Mouse (Mus musculus) myocyte (in vitro differentiated cells): ENCODE results near the gene Exph5. TPM values are rescaled to one million over a fixed set of nuclear protein-coding genes. Genes with fewer than 3 reads are reported as not detected.

Experiments used
- H3K27me3 ChIP-seq: one replicate; pipeline ENCODE4 v1.6.1; 2011; ENCODE audit not compliant: control insufficient read depth, insufficient read depth, insufficient read length
- H3K36me3 ChIP-seq: one replicate; pipeline ENCODE4 v1.6.1; 2011; ENCODE audit not compliant: control insufficient read depth, insufficient read depth
- H3K4me2 ChIP-seq: one replicate; pipeline ENCODE4 v1.6.1; 2011; ENCODE audit warnings: low read depth, control low read depth
- H3K4me3 ChIP-seq: one replicate; pipeline ENCODE4 v1.5.1; 2011; ENCODE audit warnings: mild to moderate bottlenecking, control low read depth, moderate library complexity
- H3K79me2 ChIP-seq: one replicate; pipeline ENCODE4 v1.6.1; 2011; ENCODE audit not compliant: control insufficient read depth, insufficient read depth
- H3ac ChIP-seq: one replicate; pipeline ENCODE4 v1.6.1; 2011; ENCODE audit not compliant: control insufficient read depth, insufficient read length
- CEBPB ChIP-seq: IDR thresholded peaks from 2 replicates; pipeline ENCODE4 v1.6.1; 2011; ENCODE audit warnings: mild to moderate bottlenecking, moderate library complexity; ENCODE audit not compliant: poor library complexity, insufficient read depth, severe bottlenecking
- E2F4 ChIP-seq: IDR thresholded peaks from one replicate; pipeline ENCODE4 v1.6.1; 2011; ENCODE audit warnings: mild to moderate bottlenecking, control low read depth, moderate library complexity; ENCODE audit not compliant: insufficient read depth
- MAX ChIP-seq: IDR thresholded peaks from one replicate; pipeline ENCODE4 v1.6.1; 2011; ENCODE audit warnings: low read depth, mild to moderate bottlenecking, control low read depth
- MYOD1 ChIP-seq, 3 experiments: IDR thresholded peaks; one replicate each; pipeline ENCODE4 v1.6.1; 2011; ENCODE audit warnings: control low read depth in 2 of 3, low read depth in 2 of 3, mild to moderate bottlenecking in 2 of 3, moderate library complexity in 1 of 3; ENCODE audit not compliant: insufficient read length in 2 of 3, control insufficient read depth in 1 of 3
- MYOG ChIP-seq, 3 experiments: IDR thresholded peaks; one replicate each; pipeline ENCODE4 v1.6.1; 2011; ENCODE audit warnings: control low read depth in 2 of 3, low read depth in 2 of 3, mild to moderate bottlenecking in 2 of 3; ENCODE audit not compliant: insufficient read length in 2 of 3, control insufficient read depth in 1 of 3, insufficient read depth in 1 of 3
- POLR2A ChIP-seq: IDR thresholded peaks from one replicate; pipeline ENCODE4 v1.6.1; 2011; ENCODE audit warnings: low read depth, mild to moderate bottlenecking, control low read depth, moderate library complexity; ENCODE audit not compliant: insufficient read length
- POLR2AphosphoS2 ChIP-seq: IDR thresholded peaks from one replicate; pipeline ENCODE4 v1.6.1; 2011; ENCODE audit warnings: low read depth, control low read depth; ENCODE audit not compliant: insufficient read length
- REST ChIP-seq: IDR thresholded peaks from one replicate; pipeline ENCODE4 v1.6.1; 2011; ENCODE audit warnings: mild to moderate bottlenecking, control low read depth, moderate library complexity; ENCODE audit not compliant: insufficient read depth, insufficient read length
- SRF ChIP-seq: IDR thresholded peaks from one replicate; pipeline ENCODE4 v1.6.1; 2011; ENCODE audit warnings: low read depth; ENCODE audit not compliant: control insufficient read depth, insufficient read length
- TCF12 ChIP-seq: IDR thresholded peaks from one replicate; pipeline ENCODE4 v1.6.1; 2011; ENCODE audit warnings: mild to moderate bottlenecking, control low read depth; ENCODE audit not compliant: poor library complexity, insufficient read depth, severe bottlenecking
- TCF3 ChIP-seq: IDR thresholded peaks from one replicate; pipeline ENCODE4 v1.6.1; 2011; ENCODE audit warnings: low read depth, control low read depth; ENCODE audit not compliant: insufficient read length
- USF1 ChIP-seq: IDR thresholded peaks from one replicate; pipeline ENCODE4 v1.6.1; 2011; ENCODE audit warnings: low read depth, mild to moderate bottlenecking, control low read depth, moderate library complexity
- polyA plus RNA-seq: library from polyadenylated mRNA; unstranded; fragments of >200 nt; fragmentation: generic; extraction: Trizol; gene quantifications from one replicate; pipeline ENCODE4 v1.2.1, GENCODE M21; 2012; ENCODE audit warnings: missing spikeins

The Exph5 gene
- polyA plus RNA-seq, 1 experiment, result not detected

DNA sequence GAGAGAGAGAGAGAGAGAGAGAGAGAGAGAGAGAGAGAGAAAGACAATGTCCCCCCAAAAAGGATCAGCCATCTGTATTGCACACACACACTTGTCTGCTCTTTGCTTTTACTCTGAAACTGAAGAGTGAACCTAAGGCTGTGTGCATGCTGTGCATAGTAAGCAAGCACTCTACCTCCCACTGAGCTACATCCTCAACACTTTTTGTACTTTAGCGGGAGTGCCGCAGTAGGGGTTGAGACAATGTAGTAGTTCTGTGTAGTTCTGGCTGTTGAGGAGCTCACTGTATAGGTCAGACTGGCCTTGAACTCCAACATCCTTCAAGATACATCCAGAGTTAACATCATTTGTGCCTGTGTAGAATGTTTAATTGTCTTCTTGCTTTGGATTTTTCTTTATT is 35.9 kb upstream of the Exph5 start:
- TF ChIP-seq SRF (no peak), POLR2A (no peak), MYOD1 (IDR thresholded peaks at IDR 0.05; ENCODE audit: control insufficient read depth in 1 of 3, insufficient read length in 2 of 3, low read depth in 2 of 3) (no peak), USF1 (no peak), MYOG (IDR thresholded peaks at IDR 0.05; ENCODE audit: control insufficient read depth in 1 of 3, insufficient read depth in 1 of 3, insufficient read length in 2 of 3, low read depth in 2 of 3) (no peak)
- Histone ChIP-seq H3K4me3 (no peak overlapping the region), H3K79me2 (no peaks in the 10 kb centered on the region)

DNA sequence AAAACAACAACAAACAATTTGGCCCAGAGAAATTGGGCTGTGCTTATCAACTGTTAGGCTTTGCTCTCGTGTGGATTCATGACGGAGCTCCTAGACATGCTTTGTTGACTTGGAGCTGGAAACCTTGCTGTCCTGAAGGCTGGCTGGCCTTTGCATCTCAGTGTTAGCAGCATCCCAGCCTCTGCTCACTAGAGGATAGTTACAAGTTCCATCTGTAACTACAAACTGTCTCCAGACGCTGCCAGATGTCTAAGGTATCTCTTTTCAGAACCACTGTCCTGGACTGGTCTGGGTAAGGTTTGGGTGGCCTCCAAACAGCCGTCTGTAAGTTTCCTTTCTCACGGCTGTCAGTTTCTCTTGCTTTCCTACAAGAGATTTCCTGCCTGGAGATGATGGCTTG is 33.4 kb upstream of the Exph5 start:
- TF ChIP-seq CEBPB, result no peak
- no peak for TF ChIP-seq MYOD1 (IDR thresholded peaks at IDR 0.05; ENCODE audit: control insufficient read depth in 1 of 3, insufficient read length in 2 of 3, low read depth in 2 of 3)
- TF ChIP-seq MYOG (IDR thresholded peaks at IDR 0.05; ENCODE audit: control insufficient read depth in 1 of 3, insufficient read depth in 1 of 3, insufficient read length in 2 of 3, low read depth in 2 of 3), result no peak
- no peak for TF ChIP-seq TCF12
- no peak for TF ChIP-seq E2F4
- TF ChIP-seq USF1, result no peak
- no peak for TF ChIP-seq POLR2A
- no peak for TF ChIP-seq POLR2AphosphoS2
- TF ChIP-seq SRF, result no peak
- no peak for TF ChIP-seq REST
- TF ChIP-seq MAX, result no peak
- no peak for TF ChIP-seq TCF3
- H3K36me3 ChIP-seq, result no peaks in the 10 kb centered on the region
- H3K4me2 ChIP-seq, result no peak overlapping the region
- H3K4me3 ChIP-seq, result no peak overlapping the region
- H3K27me3 ChIP-seq, result no peaks in the 10 kb centered on the region
- H3K79me2 ChIP-seq, result no peaks in the 10 kb centered on the region
- H3ac ChIP-seq, result no peak overlapping the region

More for the DNA sequence above, 35.9 kb upstream of the Exph5 start:
- H3ac ChIP-seq, result no peak overlapping the region
- no peak overlapping the region for H3K4me2 ChIP-seq
- no peaks in the 10 kb centered on the region for H3K27me3 ChIP-seq
- no peaks in the 10 kb centered on the region for H3K36me3 ChIP-seq

DNA sequence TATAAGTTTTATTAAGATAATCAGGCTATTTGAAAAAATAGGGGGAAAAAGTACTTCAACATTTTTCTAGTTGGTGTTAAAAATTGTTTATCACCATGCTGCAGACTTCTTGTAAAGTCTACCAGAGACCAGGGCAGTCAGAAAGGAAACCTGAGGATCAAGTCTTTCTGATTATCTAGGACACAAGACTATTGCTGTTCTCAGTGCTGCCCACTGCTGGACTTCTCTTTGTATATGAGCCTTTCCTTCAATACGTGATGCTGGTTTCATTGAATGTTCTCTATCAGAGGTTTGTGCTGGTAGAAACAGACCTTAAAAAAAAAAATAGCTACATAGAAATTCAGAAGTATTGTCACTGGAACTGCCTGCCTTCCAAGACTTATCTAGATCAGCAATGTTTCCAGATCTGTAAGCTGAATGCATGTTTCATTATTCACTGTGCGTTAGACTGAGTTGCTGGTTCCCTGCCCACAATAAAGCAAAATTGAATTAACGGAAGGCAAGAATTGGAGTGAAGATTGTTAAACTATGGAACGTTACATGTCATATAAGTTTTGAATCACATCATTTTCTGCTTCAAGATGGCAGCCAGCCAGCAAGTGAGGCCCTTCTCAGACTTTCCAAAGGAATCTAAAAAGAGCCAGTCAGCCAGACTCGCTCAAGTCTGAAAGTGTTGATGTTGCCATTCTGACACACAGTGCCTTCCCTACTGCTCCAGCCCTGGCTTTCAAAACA is 32.6 kb upstream of the Exph5 start:
- no peaks in the 10 kb centered on the region for H3K36me3 ChIP-seq
- no peak overlapping the region for H3ac ChIP-seq
- no peaks in the 10 kb centered on the region for H3K79me2 ChIP-seq
- H3K4me3 ChIP-seq, result no peak overlapping the region
- no peak for TF ChIP-seq E2F4
- TF ChIP-seq MAX, result no peak
- no peak for TF ChIP-seq SRF
- no peak for TF ChIP-seq TCF12
- TF ChIP-seq MYOD1 (IDR thresholded peaks at IDR 0.05; ENCODE audit: control insufficient read depth in 1 of 3, insufficient read length in 2 of 3, low read depth in 2 of 3), result no peak
- TF ChIP-seq REST, result no peak
- no peak for TF ChIP-seq POLR2AphosphoS2
- no peak for TF ChIP-seq CEBPB
- TF ChIP-seq TCF3, result no peak
- H3K4me2 ChIP-seq, result no peak overlapping the region
- no peaks in the 10 kb centered on the region for H3K27me3 ChIP-seq

DNA sequence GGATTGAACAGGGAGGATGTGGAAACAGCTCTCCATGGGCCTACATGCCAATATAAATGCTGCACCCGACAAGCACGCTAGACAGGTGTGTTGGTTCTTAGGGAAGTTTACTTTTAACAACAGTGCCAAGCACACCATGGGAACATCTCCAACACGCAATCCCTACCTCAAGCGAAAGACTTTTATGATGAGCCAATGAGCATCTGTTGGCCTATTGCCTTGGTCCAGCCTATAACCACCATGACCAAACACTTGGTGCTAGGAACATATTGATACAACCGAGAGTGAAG is 32.1 kb upstream of the Exph5 start:
- TF ChIP-seq TCF12 (no peak), TCF3 (no peak), MYOD1 (IDR thresholded peaks at IDR 0.05; ENCODE audit: control insufficient read depth in 1 of 3, insufficient read length in 2 of 3, low read depth in 2 of 3) (no peak), REST (no peak), MAX (no peak), POLR2AphosphoS2 (no peak), USF1 (no peak), CEBPB (no peak), SRF (no peak), MYOG (IDR thresholded peaks at IDR 0.05; ENCODE audit: control insufficient read depth in 1 of 3, insufficient read depth in 1 of 3, insufficient read length in 2 of 3, low read depth in 2 of 3) (no peak), POLR2A (no peak), E2F4 (no peak)
- Histone ChIP-seq H3K4me3 (no peak overlapping the region), H3K4me2 (no peak overlapping the region), H3K36me3 (no peaks in the 10 kb centered on the region), H3K27me3 (no peaks in the 10 kb centered on the region), H3K79me2 (no peaks in the 10 kb centered on the region), H3ac (no peak overlapping the region)

DNA sequence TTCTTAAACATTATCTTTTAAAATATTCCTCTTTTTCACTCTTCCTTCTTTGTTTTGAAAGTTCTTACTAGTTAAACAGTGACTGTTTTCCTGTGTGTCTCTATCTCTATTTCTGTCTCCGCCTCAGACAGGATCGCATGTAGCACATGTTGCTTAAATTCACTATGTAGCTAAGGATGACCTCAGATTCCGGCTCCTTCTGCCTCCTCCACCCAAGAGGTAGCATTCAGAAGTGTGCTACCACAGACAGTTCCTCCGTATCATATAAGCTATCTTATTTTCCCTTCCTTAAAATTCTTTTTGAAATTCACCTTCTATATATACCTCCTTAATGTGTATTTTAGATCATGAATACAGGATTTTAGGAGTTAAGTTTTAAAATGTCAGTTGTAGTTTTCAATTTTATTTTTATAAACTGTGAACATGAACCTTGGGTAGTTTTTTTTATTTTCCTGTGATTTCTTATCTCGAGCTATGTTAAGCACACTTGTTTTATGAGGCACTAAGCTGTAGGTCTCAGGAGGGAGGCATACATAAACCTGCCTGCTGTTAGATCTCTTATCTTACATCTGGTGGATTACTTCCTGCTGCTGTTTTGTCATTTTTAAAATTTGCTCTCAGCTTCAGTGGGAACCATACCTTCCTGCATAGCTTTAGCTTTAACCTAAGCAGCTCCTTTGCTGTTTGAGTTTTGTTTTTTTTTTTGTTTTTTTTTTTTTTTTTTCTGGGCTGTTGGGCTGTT is 30.0 kb upstream of the Exph5 start:
- Histone ChIP-seq H3K4me3 (no peak overlapping the region), H3K36me3 (no peaks in the 10 kb centered on the region), H3ac (no peak overlapping the region), H3K79me2 (no peaks in the 10 kb centered on the region), H3K4me2 (no peak overlapping the region), H3K27me3 (no peaks in the 10 kb centered on the region)
- no peak for TF ChIP-seq POLR2A
- TF ChIP-seq MYOD1 (IDR thresholded peaks at IDR 0.05; ENCODE audit: control insufficient read depth in 1 of 3, insufficient read length in 2 of 3, low read depth in 2 of 3), result no peak
- no peak for TF ChIP-seq REST
